Mouse (Mus musculus): Measurements from ENCODE around the gene Plcl1.

- no peak for TF ChIP-seq CTCF (IDR thresholded peaks at IDR 0.05; ENCODE audit: low read depth, low read length)
- no peak for TF ChIP-seq GATA1 (IDR thresholded peaks at IDR 0.05; ENCODE audit: borderline replicate concordance, low read length)
- TF ChIP-seq POLR2AphosphoS5 (IDR thresholded peaks at IDR 0.05; ENCODE audit: insufficient replicate concordance, low read depth, low read length), result no peak
- no peak for TF ChIP-seq GATA2 (IDR thresholded peaks at IDR 0.05; ENCODE audit: borderline replicate concordance, low read depth, low read length)
Measured at GRCm38 (mm10) chr1:55717283-55717803, 311.6 kb downstream of the Plcl1 start.
